Mouse (Mus musculus): Measurements from ENCODE around the gene Hmgn1.
"Not testable (repeated sequence)": the region's sequence is repeated elsewhere in the genome, so short reads cannot be mapped to it uniquely, and the experiment has no call there.

The Hmgn1 gene

GRCm38 (mm10) chr16:96127657-96128344 is at the start of gene Hmgn1:
Gene Hmgn1 (minus strand): TSS chr16:96127729.
- DNase-seq (ENCODE audit: extremely low spot score, low read depth, low spot score), result peak; percentile 89

- DNase-seq (ENCODE audit: extremely low spot score, low read depth, low spot score), result no peak
These were observed 47.9 kb upstream of the Hmgn1 start for GRCm38 (mm10) chr16:96175399-96175798.

DNA sequence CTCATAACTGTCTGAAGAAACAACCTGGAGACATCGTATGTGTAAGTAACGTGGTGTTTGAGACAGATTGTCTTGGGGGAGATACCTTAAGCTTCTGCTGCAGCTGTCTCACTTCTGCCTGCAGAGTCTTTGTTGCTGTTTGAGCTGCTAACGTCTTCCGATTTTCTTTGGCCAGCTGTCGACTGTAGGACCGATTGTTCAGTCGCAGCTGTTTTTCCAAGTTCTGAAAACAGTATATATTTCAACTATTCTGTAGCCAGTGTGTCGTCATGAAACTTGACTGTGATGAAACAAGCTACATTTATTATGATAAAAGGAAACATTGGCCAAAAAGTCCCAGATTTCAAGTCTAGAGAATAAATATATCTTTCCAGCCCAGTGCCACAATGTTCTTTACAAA is 46.1 kb upstream of the Hmgn1 start:
- no peak for DNase-seq (ENCODE audit: extremely low spot score, low read depth, low spot score)

DNA sequence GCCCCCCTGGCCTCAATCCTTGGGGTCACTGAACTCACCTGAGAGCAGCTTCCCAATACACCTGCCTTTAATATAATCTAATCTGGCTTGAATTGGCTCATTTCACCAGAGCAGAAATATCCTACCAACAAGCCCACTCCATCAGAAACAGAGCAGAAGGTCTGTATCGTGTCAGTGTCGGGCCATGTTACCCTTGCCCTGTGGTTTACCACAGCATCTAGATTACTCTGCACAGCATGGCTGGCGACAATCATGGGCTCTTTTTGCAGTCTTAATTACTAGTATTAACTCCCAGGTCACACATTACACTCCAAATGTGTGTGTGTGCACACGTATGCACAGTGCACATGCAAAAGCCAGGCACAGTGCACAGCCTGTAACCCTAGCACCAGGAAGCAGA is 41.3 kb upstream of the Hmgn1 start:
- no peak for DNase-seq (ENCODE audit: extremely low spot score, low read depth, low spot score)

DNA sequence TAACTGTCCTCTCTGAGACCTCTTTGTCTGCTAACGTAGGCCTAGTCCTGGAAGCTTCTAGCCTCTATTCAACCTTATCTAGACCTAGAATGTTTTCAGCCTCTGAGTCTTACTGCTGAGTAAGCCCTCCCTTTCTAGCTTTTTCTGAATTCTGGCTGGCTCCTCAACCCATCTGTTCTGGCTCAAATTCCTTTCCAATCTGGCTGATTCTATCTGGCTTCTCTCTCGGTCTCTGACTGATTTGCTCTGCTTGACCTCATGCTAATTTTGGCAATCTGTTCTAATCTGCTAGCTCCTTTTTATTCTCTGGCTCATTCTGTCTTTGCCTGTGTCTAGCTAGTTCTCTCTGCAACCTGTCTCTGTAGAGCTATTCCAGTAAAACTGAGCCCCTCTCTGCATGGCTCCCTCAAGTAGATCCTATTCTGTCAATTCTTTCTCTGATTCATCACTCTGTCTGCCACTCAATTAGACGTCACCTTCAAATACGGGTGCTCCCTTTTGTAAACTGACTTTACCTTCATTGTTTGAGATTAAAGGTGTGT is 38.3 kb upstream of the Hmgn1 start:
- no peak for DNase-seq (ENCODE audit: extremely low spot score, low read depth, low spot score)

DNA sequence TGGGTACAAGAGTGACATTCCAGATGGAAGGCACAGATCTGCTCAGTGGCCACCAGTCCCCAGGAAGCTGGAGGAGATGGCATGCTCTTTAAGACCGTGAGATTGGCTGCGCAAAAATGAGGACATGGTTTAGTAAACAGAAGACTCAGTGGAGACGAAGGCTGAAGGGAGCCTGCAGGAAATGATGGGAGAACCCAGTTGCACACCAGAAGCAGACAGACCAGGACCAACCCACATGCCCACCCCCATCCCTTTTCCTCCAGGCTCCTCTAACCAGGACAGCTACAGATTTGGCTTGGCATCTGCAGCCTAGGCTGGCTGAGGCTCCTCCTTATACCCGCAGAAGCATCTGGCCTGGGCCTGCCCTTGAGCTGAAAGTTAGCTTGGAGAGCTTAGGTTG is 33.8 kb upstream of the Hmgn1 start:
- DNase-seq (ENCODE audit: extremely low spot score, low read depth, low spot score), result no peak

GRCm38 (mm10) chr16:96160927-96161326 is 33.4 kb upstream of the Hmgn1 start:
- no peak for DNase-seq (ENCODE audit: extremely low spot score, low read depth, low spot score)

- DNase-seq (ENCODE audit: extremely low spot score, low read depth, low spot score), result no peak
These were observed 32.3 kb upstream of the Hmgn1 start for GRCm38 (mm10) chr16:96159794-96160346.

- DNase-seq (ENCODE audit: extremely low spot score, low read depth, low spot score), result no peak
These were observed 31.7 kb upstream of the Hmgn1 start for GRCm38 (mm10) chr16:96159091-96159731.

DNA sequence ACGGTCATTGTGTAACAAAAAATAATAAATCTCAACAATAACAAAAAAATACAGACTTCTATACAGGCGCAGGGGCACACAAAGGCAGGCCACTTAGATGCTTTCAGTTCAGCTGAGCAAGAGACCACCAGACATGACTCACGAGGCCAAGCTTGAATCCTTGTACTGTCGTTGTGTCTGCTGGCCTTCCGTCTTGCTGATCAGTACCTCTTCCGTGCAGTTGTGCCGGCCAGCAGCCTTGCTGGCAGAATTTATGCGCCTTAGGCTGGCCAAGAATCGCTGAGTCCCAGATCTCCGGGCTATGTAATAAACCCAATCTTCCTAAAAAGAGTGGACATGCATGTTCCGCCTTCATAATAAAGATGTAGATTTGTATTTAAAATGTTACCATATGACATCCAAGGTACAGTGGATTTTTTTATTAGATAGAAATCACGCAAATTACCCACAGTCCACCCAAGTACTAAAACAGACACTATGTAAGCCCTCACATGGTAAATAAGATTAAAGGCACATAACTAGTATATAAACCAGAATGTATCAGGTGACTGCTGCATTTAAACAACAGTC is 31.1 kb upstream of the Hmgn1 start:
- no peak for DNase-seq (ENCODE audit: extremely low spot score, low read depth, low spot score)

GRCm38 (mm10) chr16:96157171-96157570 is 29.6 kb upstream of the Hmgn1 start:
- DNase-seq (ENCODE audit: extremely low spot score, low read depth, low spot score), result no peak

DNA sequence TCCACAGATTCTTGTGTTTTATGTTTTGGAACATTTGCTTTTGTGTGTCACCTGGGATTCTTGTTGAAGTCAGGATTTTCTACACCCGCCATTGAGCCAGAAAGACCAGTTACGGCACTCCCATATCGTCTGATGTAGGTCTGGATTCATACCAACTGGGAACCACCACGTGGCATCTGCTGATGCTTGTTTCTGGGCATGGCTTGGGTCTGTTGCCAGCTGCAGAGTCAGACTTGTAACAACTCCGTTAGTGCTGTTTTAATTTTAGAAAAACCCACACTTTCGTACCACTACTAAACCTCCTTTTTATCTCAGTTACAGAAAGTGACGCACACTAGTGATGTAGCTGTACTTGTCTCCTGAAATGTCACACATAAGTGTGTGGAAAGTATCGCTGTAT is 28.5 kb upstream of the Hmgn1 start:
- no peak for DNase-seq (ENCODE audit: extremely low spot score, low read depth, low spot score)

DNA sequence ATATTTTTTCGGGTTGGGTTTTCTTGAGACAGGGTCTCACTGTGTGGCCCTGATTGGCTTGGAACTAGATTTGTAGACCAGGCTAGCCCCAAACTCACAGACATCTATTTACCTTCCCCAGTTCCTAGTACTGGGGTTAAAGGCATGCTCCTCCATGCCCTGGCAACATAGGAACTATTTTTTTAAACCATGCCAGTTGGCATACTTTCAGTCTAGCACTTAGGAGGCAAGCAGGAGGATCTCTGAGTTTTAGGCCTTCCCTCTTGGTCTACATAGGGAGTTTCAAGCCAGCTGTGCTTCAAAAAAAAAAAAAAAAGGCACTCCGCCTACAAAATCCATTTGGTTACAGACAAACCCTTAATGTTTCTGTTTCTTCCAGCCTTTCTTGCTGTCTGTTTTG is 26.9 kb upstream of the Hmgn1 start:
- no peak for DNase-seq (ENCODE audit: extremely low spot score, low read depth, low spot score)

DNA sequence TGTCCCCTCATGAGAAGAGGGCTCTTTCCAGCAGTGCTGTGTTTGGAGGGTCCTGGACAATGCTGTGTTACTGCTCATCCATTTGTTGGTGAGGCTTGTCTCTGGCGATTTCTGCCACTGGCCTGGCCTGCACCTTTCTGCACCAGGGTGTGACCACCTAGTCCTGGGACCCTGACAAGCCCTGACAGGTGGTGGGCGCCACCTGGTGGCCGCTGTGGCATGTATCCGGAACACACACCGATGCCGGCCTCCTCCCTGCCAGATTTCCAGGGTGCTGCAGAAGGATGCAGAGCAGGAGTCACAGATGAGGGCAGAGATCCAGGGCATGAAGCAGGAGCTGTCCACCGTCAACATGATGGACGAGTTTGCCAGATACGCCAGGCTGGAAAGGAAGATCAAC is 24.0 kb upstream of the Hmgn1 start:
- DNase-seq (ENCODE audit: extremely low spot score, low read depth, low spot score), result no peak

GRCm38 (mm10) chr16:96150995-96151394 is 23.5 kb upstream of the Hmgn1 start:
- no peak for DNase-seq (ENCODE audit: extremely low spot score, low read depth, low spot score)

- DNase-seq (ENCODE audit: extremely low spot score, low read depth, low spot score), result no peak
These were observed 21.8 kb upstream of the Hmgn1 start for GRCm38 (mm10) chr16:96149311-96149710.

GRCm38 (mm10) chr16:96148834-96149233 is 21.3 kb upstream of the Hmgn1 start:
- no peak for DNase-seq (ENCODE audit: extremely low spot score, low read depth, low spot score)

GRCm38 (mm10) chr16:96145814-96146213 is 18.3 kb upstream of the Hmgn1 start:
- DNase-seq (ENCODE audit: extremely low spot score, low read depth, low spot score), result no peak

DNA sequence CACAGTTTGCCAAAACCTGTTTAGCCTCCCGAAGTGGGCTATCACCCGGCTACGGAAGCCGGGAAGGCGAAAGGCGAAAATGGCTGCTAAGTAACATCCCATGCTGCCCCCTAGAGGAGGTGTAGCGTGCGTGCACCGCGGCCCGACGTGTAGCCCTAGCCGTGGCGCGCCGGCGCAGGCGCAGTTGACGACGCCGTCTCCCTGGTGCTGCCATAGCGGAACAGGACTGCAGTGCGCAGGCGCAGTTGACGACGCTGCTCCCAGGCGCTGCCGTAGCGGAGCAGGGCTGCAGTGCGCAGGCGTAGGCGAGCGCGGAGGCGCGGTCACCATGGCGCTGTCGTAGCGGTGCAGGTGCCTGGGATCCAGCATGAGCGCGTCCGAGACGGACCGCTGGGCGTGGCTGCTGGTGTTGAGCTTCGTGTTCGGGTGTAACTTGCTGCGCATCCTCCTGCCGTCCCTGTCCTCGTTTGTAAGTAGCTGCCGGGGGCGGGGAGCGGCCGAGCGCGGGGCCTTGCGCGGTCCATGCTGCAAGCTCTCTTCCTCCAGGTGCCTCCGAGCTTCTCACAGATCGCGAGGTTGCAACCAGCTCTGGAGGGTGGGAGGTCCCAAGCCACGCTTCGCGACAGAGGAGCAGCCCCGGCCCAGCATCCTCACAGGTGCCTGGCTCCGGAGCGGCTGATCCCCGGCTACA is 17.7 kb upstream of the Hmgn1 start, which contains the start of gene Wrb:
Gene Wrb (plus strand): TSS at position 298 of the 691 bp plus-strand sequence.
- DNase-seq (ENCODE audit: extremely low spot score, low read depth, low spot score), result peak; percentile 99

GRCm38 (mm10) chr16:96144748-96145109 is 17.2 kb upstream of the Hmgn1 start:
- DNase-seq (ENCODE audit: extremely low spot score, low read depth, low spot score), result not testable (repeated sequence)

- DNase-seq (ENCODE audit: extremely low spot score, low read depth, low spot score), result no peak
These were observed 937 bp upstream of the Hmgn1 start for GRCm38 (mm10) chr16:96128466-96128865.
